Mouse (Mus musculus) Muller cell, postnatal 12 days (primary cell): ENCODE data around the gene Slc5a10.

Source experiments
- DNase-seq: peaks from one replicate; pipeline ENCODE4 v3.0.0-alpha.2; 2015; ENCODE audit errors: inconsistent ontology term

The Slc5a10 gene

GRCm38 (mm10) chr11:61669492-61670490, 50.8 kb downstream of the Slc5a10 start:
- DNase-seq: no peak

- no peak for DNase-seq
These were observed 52.8 kb downstream of the Slc5a10 start for GRCm38 (mm10) chr11:61667782-61668181.

GRCm38 (mm10) chr11:61667248-61667647, 53.4 kb downstream of the Slc5a10 start:
- no peak for DNase-seq

- DNase-seq: peak; percentile 36
These were observed 54.4 kb downstream of the Slc5a10 start for GRCm38 (mm10) chr11:61665991-61666799.

- no peak for DNase-seq
These were observed 55.2 kb downstream of the Slc5a10 start for GRCm38 (mm10) chr11:61665401-61665800.

- no peak for DNase-seq
These were observed 58.4 kb downstream of the Slc5a10 start for GRCm38 (mm10) chr11:61662189-61662588.

- DNase-seq: no peak
These were observed 59.7 kb downstream of the Slc5a10 start for GRCm38 (mm10) chr11:61660806-61661392.

GRCm38 (mm10) chr11:61660001-61660400, 60.6 kb downstream of the Slc5a10 start:
- DNase-seq: no peak

- no peak for DNase-seq
These were observed 61.4 kb downstream of the Slc5a10 start for GRCm38 (mm10) chr11:61659011-61659858.

GRCm38 (mm10) chr11:61658360-61658922, 62.2 kb downstream of the Slc5a10 start:
- DNase-seq: no peak

GRCm38 (mm10) chr11:61657432-61657831, 63.2 kb downstream of the Slc5a10 start:
- DNase-seq: no peak

GRCm38 (mm10) chr11:61656148-61656850, 64.3 kb downstream of the Slc5a10 start:
- no peak for DNase-seq

GRCm38 (mm10) chr11:61655649-61656048, 65.0 kb downstream of the Slc5a10 start:
- DNase-seq: no peak

GRCm38 (mm10) chr11:61654786-61655311, 65.8 kb downstream of the Slc5a10 start:
- no peak for DNase-seq

- DNase-seq: no peak
These were observed 67.1 kb downstream of the Slc5a10 start for GRCm38 (mm10) chr11:61653568-61653967.

- no peak for DNase-seq
These were observed 67.8 kb downstream of the Slc5a10 start, which contains the start of gene Grap for GRCm38 (mm10) chr11:61652686-61653447. Gene Grap, plus strand, starts transcription at chr11:61653265.

- DNase-seq: no peak
These were observed 68.4 kb downstream of the Slc5a10 start for GRCm38 (mm10) chr11:61652216-61652615.

GRCm38 (mm10) chr11:61650470-61651265, 70.0 kb downstream of the Slc5a10 start:
- no peak for DNase-seq
